Mouse (Mus musculus) lung, embryonic 16.5 days (tissue): ENCODE results near the gene Lrp1. TPM values are rescaled to one million over a fixed set of nuclear protein-coding genes. Genes with fewer than 3 reads are reported as not detected.
A peak's percentile ranks its signal among the peaks of the same experiment; 100 is the strongest.

Source experiments
- ATAC-seq: fragments of 200-750 bp; cut with Nextera tagmentation; 2 replicates; pipeline ENCODE4 v1.8.0; 2017; ENCODE audit warnings: low read depth, mild to moderate bottlenecking, moderate library complexity
- H3K27ac ChIP-seq: fragments of 300-500 bp; sonication (generic); 2 replicates; pipeline ENCODE4 v1.5.1; 2014; ENCODE audit warnings: mild to moderate bottlenecking, control low read depth, low read length
- H3K27me3 ChIP-seq: fragments of 300-500 bp; sonication (generic); 2 replicates; pipeline ENCODE4 v1.6.1; 2014; ENCODE audit warnings: low read depth, low read length, mixed read lengths; ENCODE audit not compliant: control insufficient read depth, insufficient read depth
- H3K36me3 ChIP-seq: fragments of 300-500 bp; sonication (generic); 2 replicates; pipeline ENCODE4 v1.6.1; 2014; ENCODE audit warnings: low read length; ENCODE audit not compliant: control insufficient read depth, insufficient read depth
- H3K4me1 ChIP-seq: fragments of 300-500 bp; sonication (generic); replicated peaks from 2 replicates; pipeline ENCODE4 v1.6.1; 2014; ENCODE audit warnings: low read length, mixed read lengths; ENCODE audit not compliant: control insufficient read depth, insufficient read depth
- H3K4me2 ChIP-seq: fragments of 300-500 bp; sonication (generic); 2 replicates; pipeline ENCODE4 v1.6.1; 2014; ENCODE audit warnings: low read depth, low read length, control low read depth
- H3K4me3 ChIP-seq: fragments of 300-500 bp; sonication (generic); 2 replicates; pipeline ENCODE4 v1.5.1; 2014; ENCODE audit warnings: mild to moderate bottlenecking, low read length, control low read depth
- H3K9ac ChIP-seq: fragments of 300-500 bp; sonication (generic); 2 replicates; pipeline ENCODE4 v1.6.1; 2014; ENCODE audit warnings: low read length, control low read depth
- H3K9me3 ChIP-seq: fragments of 300-500 bp; sonication (generic); 2 replicates; pipeline ENCODE4 v1.6.1; 2016; ENCODE audit warnings: low read length; ENCODE audit not compliant: control insufficient read depth
- WGBS: fragments of 180-500 bp; shearing (Covaris S2); extraction: QIAGEN DNeasy Blood & Tissue Kit; methylation state at CpG from one replicate; pipeline ENCODE4 v1.1.7; 2014; 5-methylcytosine and 5-hydroxymethylcytosine counted together
- polyA plus RNA-seq: library from polyadenylated mRNA; unstranded; fragments of >200 nt; fragmentation: Nextera tagmentation; extraction: Ambion mirVana; gene quantifications from 2 replicates; pipeline ENCODE4 v1.2.1, GENCODE M21; 2015

Lrp1 gene
- polyA plus RNA-seq, 1 experiment from 2014 or later, result 78.9 TPM

GRCm38 (mm10) chr10:127511634-127512306 is 109.2 kb downstream of the Lrp1 start:
- whole genome bisulfite sequencing, result under 1% methylated on average over 45 of the region's 46 CpGs
- peaks cover 52% of the 10 kb centered on the region for H3K27me3 ChIP-seq
- peak overlapping the region; percentile 88 for H3K4me2 ChIP-seq
- peak overlapping the region; percentile 65 for H3K9ac ChIP-seq
- no peak for ATAC-seq
- H3K27ac ChIP-seq, result no peak overlapping the region
- peak overlapping the region; percentile 53 for H3K4me3 ChIP-seq
- no peaks in the 10 kb centered on the region for H3K36me3 ChIP-seq
- H3K4me1 ChIP-seq, result peaks cover 63% of the 10 kb centered on the region
- no peaks in the 10 kb centered on the region for H3K9me3 ChIP-seq

GRCm38 (mm10) chr10:127510895-127511617 is 109.9 kb downstream of the Lrp1 start:
- H3K27me3 ChIP-seq, result peaks cover 52% of the 10 kb centered on the region
- peak overlapping the region; percentile 88 for H3K4me2 ChIP-seq
- ATAC-seq, result no peak
- no peaks in the 10 kb centered on the region for H3K9me3 ChIP-seq
- H3K4me3 ChIP-seq, result peak overlapping the region; percentile 53; the same call in 1 of the 2 replicates
- no peaks in the 10 kb centered on the region for H3K36me3 ChIP-seq
- WGBS, result 17% methylated on average over 11 of the region's 11 CpGs
- H3K9ac ChIP-seq, result no peak overlapping the region
- peaks cover 56% of the 10 kb centered on the region for H3K4me1 ChIP-seq
- H3K27ac ChIP-seq, result no peak overlapping the region

- Histone ChIP-seq H3K4me3 (peak overlapping the region; percentile 42), H3K4me1 (peaks cover 48% of the 10 kb centered on the region), H3K27me3 (peaks cover 47% of the 10 kb centered on the region), H3K4me2 (peak overlapping the region; percentile 60), H3K9ac (no peak overlapping the region), H3K27ac (no peak overlapping the region), H3K36me3 (no peaks in the 10 kb centered on the region), H3K9me3 (no peaks in the 10 kb centered on the region)
- no peak for ATAC-seq
- WGBS, result 14% methylated on average over 17 of the region's 17 CpGs
Measured at GRCm38 (mm10) chr10:127509837-127510701, 110.9 kb downstream of the Lrp1 start.

GRCm38 (mm10) chr10:127509051-127509836 is 111.7 kb downstream of the Lrp1 start:
- H3K36me3 ChIP-seq, result no peaks in the 10 kb centered on the region
- WGBS, result under 1% methylated on average over 34 of the region's 35 CpGs
- H3K4me2 ChIP-seq, result peak overlapping the region; percentile 60
- peak; percentile 59 for ATAC-seq
- peaks cover 45% of the 10 kb centered on the region for H3K27me3 ChIP-seq
- H3K9ac ChIP-seq, result peak overlapping the region; percentile 32; the same call in 1 of the 2 replicates
- no peaks in the 10 kb centered on the region for H3K9me3 ChIP-seq
- peak overlapping the region; percentile 42 for H3K4me3 ChIP-seq
- peaks cover 42% of the 10 kb centered on the region for H3K4me1 ChIP-seq
- no peak overlapping the region for H3K27ac ChIP-seq

GRCm38 (mm10) chr10:127508239-127508638 is 112.7 kb downstream of the Lrp1 start:
- peaks cover 41% of the 10 kb centered on the region for H3K27me3 ChIP-seq
- H3K27ac ChIP-seq, result no peak overlapping the region
- WGBS, result 3% methylated on average over 15 of the region's 15 CpGs
- peak overlapping the region; percentile 32; the same call in 1 of the 2 replicates for H3K9ac ChIP-seq
- H3K4me1 ChIP-seq, result peaks cover 32% of the 10 kb centered on the region
- H3K9me3 ChIP-seq, result no peaks in the 10 kb centered on the region
- peak overlapping the region; percentile 60 for H3K4me2 ChIP-seq
- ATAC-seq, result peak; percentile 7; the same call in 1 of the 2 replicates
- H3K36me3 ChIP-seq, result no peaks in the 10 kb centered on the region
- peak overlapping the region; percentile 1; the same call in 1 of the 2 replicates for H3K4me3 ChIP-seq

GRCm38 (mm10) chr10:127500894-127501893 is 119.8 kb downstream of the Lrp1 start, which contains the start of gene Stac3:
Gene Stac3, plus strand, starts transcription at chr10:127501686.
- Histone ChIP-seq H3K4me2 (no peak within 1 kb of the TSS), H3K4me3 (no peak within 1 kb of the TSS), H3K36me3 (peaks cover 25% of the 10 kb centered on the region), H3K9me3 (no peaks in the 10 kb centered on the region), H3K27ac (no peak within 1 kb of the TSS), H3K9ac (no peak within 1 kb of the TSS), H3K27me3 (no peaks in the 10 kb centered on the region), H3K4me1 (no peaks in the 10 kb centered on the region)
- 53% methylated on average over 13 of the region's 13 CpGs for WGBS
- ATAC-seq, result no peak; the same call in 1 of the 2 replicates

- H3K4me3 ChIP-seq, result no peak overlapping the region
- H3K27me3 ChIP-seq, result no peaks in the 10 kb centered on the region
- H3K4me2 ChIP-seq, result no peak overlapping the region
- H3K9ac ChIP-seq, result no peak overlapping the region
- no peaks in the 10 kb centered on the region for H3K4me1 ChIP-seq
- WGBS, result 77% methylated on average over 4 of the region's 4 CpGs
- no peak for ATAC-seq
- H3K9me3 ChIP-seq, result no peaks in the 10 kb centered on the region
- H3K36me3 ChIP-seq, result peaks cover 34% of the 10 kb centered on the region
- no peak overlapping the region for H3K27ac ChIP-seq
Measured at GRCm38 (mm10) chr10:127500042-127500441, 120.9 kb downstream of the Lrp1 start.

GRCm38 (mm10) chr10:127499516-127499915 is 121.4 kb downstream of the Lrp1 start:
- 81% methylated on average over 5 of the region's 5 CpGs for WGBS
- no peak overlapping the region for H3K4me3 ChIP-seq

More at GRCm38 (mm10) chr10:127499516-127499915, 121.4 kb downstream of the Lrp1 start:
- Histone ChIP-seq H3K4me1 (no peaks in the 10 kb centered on the region), H3K9ac (no peak overlapping the region), H3K9me3 (no peaks in the 10 kb centered on the region), H3K4me2 (no peak overlapping the region), H3K27ac (no peak overlapping the region), H3K36me3 (peaks cover 39% of the 10 kb centered on the region), H3K27me3 (no peaks in the 10 kb centered on the region)
- ATAC-seq, result no peak
